Mouse (Mus musculus) NIH3T3 (cell line): ENCODE results near the gene Krt12.

Source experiments
- DNase-seq: peaks from one replicate; pipeline ENCODE4 v3.0.0-alpha.2; 2012; ENCODE audit warnings: low read depth

The Krt12 gene

DNA sequence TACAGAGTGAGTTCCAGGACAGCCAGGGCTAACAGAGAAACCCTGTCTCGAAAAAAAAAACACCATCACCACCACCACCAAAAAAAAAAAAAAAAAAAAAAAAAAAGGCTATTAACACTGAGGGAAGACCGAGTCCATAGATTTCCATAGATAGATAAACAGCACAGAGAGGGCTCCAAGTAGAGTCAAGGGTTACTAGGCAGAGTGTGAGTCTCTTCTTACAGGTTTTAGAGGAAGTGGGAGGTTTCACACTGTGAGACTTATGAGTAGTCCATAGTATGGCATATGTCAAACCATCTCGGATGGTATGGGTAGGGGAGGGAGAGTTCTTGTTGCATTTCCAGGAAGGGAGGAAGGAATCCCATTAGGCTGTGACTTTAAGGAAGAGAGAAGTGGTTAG is 24.0 kb downstream of the Krt12 start:
- no peak for DNase-seq

DNA sequence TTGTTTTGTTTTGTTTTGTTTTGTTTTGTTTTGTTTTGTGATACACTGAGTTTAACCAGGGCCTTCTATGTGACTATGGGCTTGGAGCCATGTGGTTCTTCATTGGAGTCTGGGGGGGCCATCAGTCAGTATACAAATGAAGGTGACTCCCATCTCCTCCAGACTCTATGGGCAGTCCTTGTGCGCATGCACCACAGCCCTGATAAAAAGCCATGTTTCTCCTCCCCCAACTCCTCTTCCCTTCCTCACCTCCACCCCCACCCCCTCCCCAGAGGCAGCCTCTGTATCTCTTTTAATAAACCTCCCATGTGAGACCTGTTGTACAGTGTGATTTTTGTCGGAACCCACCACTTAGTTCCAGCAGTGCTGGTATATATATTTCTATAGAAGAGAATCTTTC is 25.4 kb downstream of the Krt12 start:
- DNase-seq = no peak

DNA sequence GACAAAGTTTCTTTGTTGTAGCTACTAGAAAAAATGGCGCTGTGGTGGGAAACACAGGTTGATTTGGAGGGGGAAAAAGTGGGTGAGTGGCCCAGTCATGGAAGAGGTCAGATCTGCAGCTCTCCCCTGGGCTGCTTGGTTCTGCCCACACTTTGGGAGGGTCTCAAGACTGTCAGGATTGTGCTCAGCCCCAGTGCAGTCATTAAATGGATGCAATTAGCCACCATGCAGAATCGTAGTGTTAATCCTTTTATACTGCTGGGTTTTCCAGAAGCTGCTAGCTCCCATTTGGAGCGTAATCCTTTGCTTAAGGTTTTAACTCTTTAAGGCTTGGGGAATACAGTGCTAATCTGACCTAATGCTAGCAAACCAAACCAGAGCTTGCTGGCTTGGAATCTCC is 26.0 kb downstream of the Krt12 start:
- no peak for DNase-seq

DNA sequence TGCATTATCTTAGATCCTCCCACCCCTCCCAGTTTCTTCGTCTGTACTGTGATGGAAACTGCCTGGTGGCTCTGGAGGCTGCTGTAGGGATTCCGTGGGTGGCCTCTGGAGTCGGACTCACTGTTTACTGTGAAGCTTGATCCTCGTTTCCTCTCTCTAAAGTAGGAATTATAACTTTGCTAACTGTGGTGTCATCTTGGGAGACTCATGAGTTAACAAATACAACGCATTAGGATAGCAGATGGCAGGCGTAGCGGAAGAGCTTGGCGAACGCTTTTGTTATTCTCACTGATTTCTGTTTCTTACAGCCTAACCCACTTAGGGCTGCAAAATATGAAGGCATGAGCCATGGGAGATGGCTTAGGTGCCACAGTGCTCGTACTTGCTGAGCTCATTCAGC is 29.6 kb downstream of the Krt12 start:
- DNase-seq = no peak

DNA sequence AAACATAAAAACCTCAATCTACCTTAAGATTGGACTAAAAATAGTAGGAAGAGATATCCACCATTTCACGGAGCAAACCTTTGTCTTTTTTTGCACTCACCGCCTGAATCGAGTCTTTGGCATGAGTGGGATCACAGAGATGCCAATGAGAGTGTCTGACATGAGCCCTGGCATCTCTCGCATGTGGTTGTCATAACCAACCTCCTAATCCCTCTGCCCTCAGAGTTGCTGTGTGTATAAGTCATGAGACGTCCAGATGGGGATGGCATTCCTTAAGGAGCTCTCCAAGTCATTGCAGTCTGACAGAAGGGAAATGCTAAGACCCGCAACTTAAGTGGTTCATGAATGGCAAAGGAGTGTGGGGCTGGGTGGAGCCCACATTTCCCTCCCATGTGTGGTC is 30.7 kb downstream of the Krt12 start:
- no peak for DNase-seq

DNA sequence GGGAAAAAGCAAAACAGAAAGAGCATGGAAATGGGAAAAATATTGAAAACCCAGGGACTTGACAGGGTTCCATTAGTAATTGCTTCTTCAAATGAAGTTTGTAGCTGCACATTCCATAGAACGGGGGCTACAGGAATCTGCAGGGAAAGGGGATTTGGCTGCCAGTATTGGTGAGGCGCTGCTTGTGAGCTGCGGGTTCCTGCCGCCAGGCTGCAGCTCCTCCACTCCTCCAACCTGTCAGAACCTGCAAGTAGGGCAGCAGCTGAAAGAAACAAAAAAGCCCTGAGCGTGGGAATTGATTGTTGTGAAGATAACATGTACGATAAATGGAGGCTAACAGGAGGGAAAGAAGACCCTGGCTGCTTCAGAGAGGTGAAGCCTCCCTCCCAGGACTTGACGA is 31.2 kb downstream of the Krt12 start:
- DNase-seq = no peak

DNA sequence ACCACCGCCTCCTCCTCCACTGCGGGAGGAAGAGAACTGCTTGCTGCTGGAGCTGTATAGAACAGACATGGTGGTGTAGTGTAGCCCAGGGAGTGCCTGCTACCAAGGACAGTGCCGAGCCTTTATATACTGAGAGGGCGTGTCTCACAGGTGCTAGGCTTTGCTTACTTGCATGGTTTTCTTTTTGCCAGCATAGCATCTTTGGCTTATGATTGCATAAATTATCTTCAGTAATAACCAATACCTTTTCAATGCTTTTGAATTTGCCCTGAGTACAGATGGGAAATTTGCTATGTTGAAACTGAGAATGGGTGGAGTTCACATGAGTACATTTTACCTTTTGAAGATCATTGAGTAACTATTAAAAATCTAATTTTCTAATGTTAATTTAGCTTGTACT is 32.8 kb downstream of the Krt12 start, which contains the start of gene Krt10:
Gene Krt10, minus strand, starts transcription at position 101 of the 400 bp plus-strand sequence.
- DNase-seq = no peak

DNA sequence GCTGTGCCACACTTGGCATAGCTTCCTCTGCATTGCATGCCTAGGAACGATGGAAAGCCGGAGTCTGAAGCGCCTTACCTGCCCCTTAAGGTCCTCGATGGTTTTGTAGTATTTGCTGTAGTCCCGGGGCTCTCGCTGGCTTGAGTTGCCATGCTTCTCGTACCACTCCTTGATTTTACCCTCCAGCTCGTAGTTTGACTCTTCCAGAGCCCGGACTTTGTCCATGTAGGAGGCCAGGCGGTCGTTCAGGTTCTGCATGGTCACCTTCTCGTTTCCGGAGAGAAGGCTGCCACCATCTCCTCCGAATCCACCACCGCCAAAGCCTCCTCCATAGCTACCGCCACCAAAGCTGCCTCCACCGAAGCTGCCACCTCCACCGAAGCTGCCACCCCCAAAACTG is 33.4 kb downstream of the Krt12 start:
- no peak for DNase-seq

DNA sequence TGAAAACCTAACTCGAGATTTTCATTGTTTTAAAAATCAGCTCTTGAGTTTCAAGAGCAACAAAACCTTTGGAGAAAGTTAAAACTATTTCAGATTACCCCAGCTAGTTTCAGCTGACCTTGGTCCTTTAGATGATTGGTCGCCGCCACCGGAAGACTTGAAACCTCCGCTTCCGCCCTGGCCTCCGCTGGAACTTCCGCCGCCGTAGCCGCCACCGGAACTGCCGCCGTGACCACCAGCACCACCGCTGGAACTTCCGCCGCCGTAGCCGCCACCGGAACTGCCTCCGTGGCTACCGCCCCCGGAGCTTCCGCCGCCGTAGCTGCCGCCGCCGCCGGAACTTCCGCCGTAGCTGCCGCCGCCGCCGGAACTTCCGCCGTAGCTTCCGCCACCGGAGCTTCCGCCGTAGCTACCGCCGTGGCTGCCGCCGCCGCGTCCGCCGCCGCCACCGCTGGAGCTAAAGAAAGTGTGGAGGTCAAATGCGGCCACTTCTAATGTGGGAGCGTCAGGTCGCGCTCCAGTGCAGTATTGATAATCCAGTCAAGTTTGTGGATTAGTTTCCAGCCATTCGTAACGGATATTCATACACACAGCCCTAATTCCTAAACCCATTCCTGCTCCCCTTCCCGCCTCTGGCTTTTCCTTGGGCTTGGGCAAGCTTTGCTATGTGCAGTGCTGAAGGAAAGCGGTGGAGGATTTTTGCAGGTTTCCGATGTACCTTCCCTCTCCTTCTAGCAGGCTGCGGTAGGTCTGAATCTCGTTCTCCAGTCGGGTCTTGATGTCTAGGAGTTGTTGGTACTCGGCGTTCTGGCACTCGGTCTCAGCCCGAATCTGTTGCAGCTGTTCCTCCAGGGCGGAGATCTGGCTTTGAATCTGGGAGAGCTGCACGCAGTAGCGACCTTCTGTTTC is 36.0 kb downstream of the Krt12 start:
- DNase-seq = peak; percentile 91

DNA sequence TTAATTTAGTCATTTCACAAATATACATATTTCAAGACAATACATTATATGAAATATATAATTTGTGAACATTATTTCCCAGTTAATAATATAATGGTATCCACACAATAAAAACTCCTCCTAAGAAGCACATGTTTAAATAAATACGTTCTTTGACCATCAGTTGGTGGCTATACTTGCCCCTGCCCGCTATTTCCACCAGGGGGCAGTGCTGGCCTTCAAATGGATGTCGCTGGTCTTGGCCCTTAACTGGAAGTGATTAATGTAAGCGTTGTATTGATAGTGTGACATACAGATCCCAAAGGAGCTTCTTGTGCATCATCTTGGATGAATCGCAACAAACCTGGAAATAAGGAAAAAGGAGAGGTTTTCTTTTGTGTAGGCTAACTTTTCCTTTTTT is 42.5 kb downstream of the Krt12 start:
- peak; percentile 89 for DNase-seq

DNA sequence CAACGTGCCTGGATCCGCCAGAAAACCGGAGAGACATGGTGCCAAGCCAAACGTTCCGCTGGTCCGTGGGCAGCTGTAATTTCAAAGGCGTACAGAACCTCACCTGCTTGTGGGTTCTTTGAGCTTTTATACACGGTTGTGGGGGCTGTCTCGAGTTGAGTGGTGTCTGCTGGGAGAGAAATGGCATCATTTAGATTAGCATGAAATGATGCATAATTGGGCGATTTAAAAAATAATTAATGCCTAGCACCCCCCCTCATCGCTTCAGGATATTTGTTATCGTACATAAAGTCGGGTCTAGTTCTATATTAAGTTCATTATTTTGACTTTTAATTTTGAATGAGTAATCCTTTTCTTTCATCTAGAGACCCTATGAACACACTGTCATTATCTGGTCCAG is 47.3 kb downstream of the Krt12 start, which contains the start of gene Krt28:
Gene Krt28, minus strand, starts transcription at position 101 of the 400 bp plus-strand sequence.
- DNase-seq = no peak

DNA sequence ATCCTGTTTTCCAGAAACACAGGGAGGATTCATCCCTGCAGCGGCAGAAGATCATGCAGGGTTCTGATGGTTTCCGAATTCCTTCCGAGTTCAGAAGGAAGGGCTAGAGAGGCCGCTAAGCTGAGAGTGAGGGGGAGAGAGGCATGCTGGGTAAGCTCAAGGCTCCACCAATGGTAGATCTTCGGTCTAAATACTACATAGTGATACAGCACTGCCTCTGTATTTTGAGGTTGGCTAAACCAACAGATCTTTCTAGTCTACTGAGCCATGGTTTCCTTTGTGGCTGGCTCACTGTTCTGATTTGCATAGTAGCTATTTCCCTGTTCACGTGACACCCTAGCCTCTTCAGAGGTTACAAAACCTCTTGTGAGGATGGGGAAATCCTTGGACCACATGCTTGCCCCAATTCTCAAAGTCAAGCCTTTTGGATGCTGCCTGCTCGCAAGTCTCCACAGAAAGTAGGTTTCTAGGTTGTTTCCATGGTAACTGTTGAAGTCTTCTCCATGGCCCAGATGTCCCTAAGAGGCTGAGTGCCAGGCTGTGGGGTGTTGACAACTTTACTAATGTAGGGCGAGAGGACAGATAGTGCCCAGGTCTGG is 52.1 kb downstream of the Krt12 start:
- peak; percentile 5 for DNase-seq

DNA sequence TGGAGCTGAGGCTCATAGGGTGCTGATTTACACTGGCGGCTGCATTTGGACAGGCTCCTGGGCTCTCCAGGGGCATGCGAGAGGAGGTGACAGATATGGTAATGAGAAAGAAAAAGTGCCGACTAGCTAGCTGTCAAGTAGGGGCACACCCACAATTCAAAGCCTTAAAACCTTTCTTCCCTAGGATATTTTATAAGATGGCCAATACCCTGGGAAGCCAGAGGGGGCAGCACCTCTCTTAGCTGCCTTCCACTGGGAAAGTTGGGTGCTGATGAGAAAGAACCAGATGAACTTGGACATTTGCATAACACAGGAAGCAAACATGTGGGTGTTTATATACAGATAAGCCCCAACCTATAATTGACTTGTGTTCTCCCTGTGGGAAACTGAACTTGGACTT is 52.8 kb downstream of the Krt12 start:
- peak; percentile 57 for DNase-seq

DNA sequence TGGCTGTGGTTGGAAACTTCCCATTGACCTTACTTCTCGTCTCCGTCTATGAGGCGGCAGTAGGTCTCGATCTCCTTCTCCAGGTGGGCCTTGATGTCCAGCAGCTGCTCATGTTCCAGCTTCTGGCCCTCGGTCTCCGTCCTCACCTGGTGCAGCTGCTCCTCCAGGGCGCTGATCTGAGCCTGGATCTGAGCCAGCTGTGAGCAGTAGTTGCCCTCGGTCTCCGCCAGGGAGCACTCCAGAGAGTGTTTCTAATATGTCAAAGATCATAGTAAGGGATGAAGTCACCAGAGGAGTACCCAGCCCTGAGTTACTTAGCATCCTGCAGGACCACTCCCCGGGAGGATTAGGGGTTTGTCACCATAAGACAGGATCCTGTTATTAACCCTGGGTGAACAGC is 55.3 kb downstream of the Krt12 start:
- DNase-seq = peak; percentile 19
